Mouse (Mus musculus): Measurements from ENCODE around the gene Cts7.

Gene Cts7

DNA sequence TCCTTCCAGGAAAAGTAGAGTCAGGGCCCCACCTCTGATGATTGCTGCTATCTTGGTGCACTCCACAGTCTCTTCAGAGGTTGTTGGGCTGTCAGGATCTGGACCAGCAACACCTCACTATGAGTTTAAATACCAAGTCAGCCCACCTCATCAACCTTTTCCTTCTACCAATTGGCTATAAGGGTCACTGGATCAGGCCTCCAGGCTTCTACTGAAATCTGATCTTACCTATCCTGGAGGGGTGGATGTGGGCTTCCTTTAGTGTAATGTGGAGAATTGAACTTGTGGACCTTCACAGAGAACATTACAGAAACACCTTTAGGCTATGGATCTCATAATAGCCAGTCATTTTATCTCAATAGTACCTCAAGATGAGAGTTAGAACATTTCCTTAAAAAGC is at the start of gene Cts7:
Gene Cts7 (minus strand): TSS at position 101 of the 400 bp plus-strand sequence.
- no peak for DNase-seq (ENCODE audit: extremely low spot score, low spot score)
